Mouse (Mus musculus): Measurements from ENCODE around the gene Olfr1085.
"Not testable (repeated sequence)": the region's sequence is repeated elsewhere in the genome, so short reads cannot be mapped to it uniquely, and the experiment has no call there.

Olfr1085 gene

GRCm38 (mm10) chr2:86661919-86662318 lies at the start of gene Olfr1085:
Olfr1085 (minus strand) TSS chr2:86662019.
- no peak for DNase-seq

DNA sequence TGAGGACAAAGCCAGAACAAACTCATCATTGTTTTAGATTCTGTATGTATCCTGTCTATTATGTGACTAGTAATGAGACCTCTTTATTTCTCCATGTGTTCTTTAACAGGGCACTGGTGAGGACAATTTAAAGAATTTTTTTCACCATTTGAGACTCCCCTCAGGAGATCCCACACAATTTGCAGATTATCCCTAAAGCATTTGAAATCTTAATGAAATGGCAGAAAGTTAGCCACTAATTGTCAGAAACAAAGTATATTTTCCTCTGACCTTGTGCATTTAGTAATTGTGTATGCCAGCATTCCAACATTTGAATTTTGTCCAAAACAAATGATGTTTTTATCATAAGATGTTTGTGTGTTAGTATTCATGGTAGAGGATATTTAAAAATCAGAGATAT lies 36.5 kb upstream of the Olfr1085 start, which contains the start of gene Olfr1087:
Gene Olfr1087 (minus strand): TSS at position 101 of the 400 bp plus-strand sequence.
- no peak for DNase-seq

GRCm38 (mm10) chr2:86679992-86680391 lies 18.2 kb upstream of the Olfr1085 start, which contains the start of gene Olfr1086:
Olfr1086 (minus strand) TSS chr2:86680092.
- no peak for DNase-seq

DNA sequence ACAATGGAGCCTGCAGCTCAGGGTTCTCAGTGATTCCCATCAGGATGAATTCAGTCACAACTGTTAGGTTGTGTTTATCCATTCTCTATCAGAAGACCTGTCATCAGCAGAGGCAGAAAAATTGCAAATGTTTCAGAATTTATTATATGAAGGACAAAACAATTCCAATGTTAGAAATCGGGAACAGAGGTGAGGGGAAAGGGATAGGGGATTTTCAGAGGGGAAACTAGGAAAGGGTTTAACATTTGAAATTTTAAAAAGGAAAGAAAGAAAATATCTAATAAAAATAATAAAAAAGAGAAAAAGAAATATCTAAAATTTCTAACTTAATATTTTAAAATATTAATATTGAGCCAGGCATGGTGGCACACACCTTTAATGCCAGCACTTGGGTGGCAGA lies 22.2 kb downstream of the Olfr1085 start, which contains the start of gene Olfr1084:
Gene Olfr1084 (minus strand): TSS at position 101 of the 400 bp plus-strand sequence.
- DNase-seq, result not testable (repeated sequence)

Measured in B cell, adult 2 months (primary cell).